Mouse (Mus musculus) embryonic facial prominence, embryonic 14.5 days (tissue): ENCODE results near the gene Mul1. TPM values are rescaled to one million over a fixed set of nuclear protein-coding genes. Genes with fewer than 3 reads are reported as not detected.
"Not testable (repeated sequence)": the region's sequence is repeated elsewhere in the genome, so short reads cannot be mapped to it uniquely, and the experiment has no call there.

Source experiments
- ATAC-seq: fragments of 200-750 bp; cut with Nextera tagmentation; 2 replicates; pipeline ENCODE4 v1.8.0; 2017; ENCODE audit warnings: low read depth, moderate number of reproducible peaks, moderate TSS enrichment
- DNase-seq: peaks from one replicate; pipeline ENCODE4 v3.0.0-alpha.2; 2015; ENCODE audit warnings: low spot score
- H3K27ac ChIP-seq: fragments of 300-500 bp; sonication (generic); replicated peaks from 2 replicates; pipeline ENCODE4 v1.5.1; 2014; ENCODE audit warnings: low read depth, mild to moderate bottlenecking, low read length, moderate library complexity
- H3K27me3 ChIP-seq: fragments of 300-500 bp; sonication (generic); replicated peaks from 2 replicates; pipeline ENCODE4 v1.6.1; 2014; ENCODE audit warnings: low read length; ENCODE audit not compliant: control insufficient read depth, insufficient read depth
- H3K36me3 ChIP-seq: fragments of 300-500 bp; sonication (generic); 2 replicates; pipeline ENCODE4 v1.6.1; 2014; ENCODE audit warnings: low read length, mixed read lengths; ENCODE audit not compliant: control insufficient read depth, insufficient read depth
- H3K4me1 ChIP-seq: fragments of 300-500 bp; sonication (generic); 2 replicates; pipeline ENCODE4 v1.6.1; 2014; ENCODE audit warnings: antibody characterized with exemption, low read length; ENCODE audit not compliant: control insufficient read depth, insufficient read depth
- H3K4me2 ChIP-seq: fragments of 300-500 bp; sonication (generic); 2 replicates; pipeline ENCODE4 v1.6.1; 2014; ENCODE audit warnings: low read depth, mild to moderate bottlenecking, low read length, moderate library complexity, mixed read lengths
- H3K4me3 ChIP-seq: fragments of 300-500 bp; sonication (generic); 2 replicates; pipeline ENCODE4 v1.5.1; 2014; ENCODE audit warnings: low read depth, mild to moderate bottlenecking, low read length
- H3K9ac ChIP-seq: fragments of 300-500 bp; sonication (generic); 2 replicates; pipeline ENCODE4 v1.6.1; 2014; ENCODE audit warnings: low read depth, mild to moderate bottlenecking, low read length, moderate library complexity, mixed read lengths
- H3K9me3 ChIP-seq: fragments of 300-500 bp; sonication (generic); 2 replicates; pipeline ENCODE4 v1.6.1; 2016; ENCODE audit warnings: low read length; ENCODE audit not compliant: control insufficient read depth
- WGBS: fragments of 180-500 bp; shearing (Covaris S2); extraction: QIAGEN DNeasy Blood & Tissue Kit; methylation state at CpG from one replicate; pipeline ENCODE4 v1.1.7; 2014; 5-methylcytosine and 5-hydroxymethylcytosine counted together
- polyA plus RNA-seq: library from polyadenylated mRNA; unstranded; fragments of >200 nt; fragmentation: Nextera tagmentation; extraction: Ambion mirVana; gene quantifications from 2 replicates; pipeline ENCODE4 v1.2.1, GENCODE M21; 2014

The Mul1 gene
- polyA plus RNA-seq, 1 experiment from 2014 or later: 19.5 TPM

DNA sequence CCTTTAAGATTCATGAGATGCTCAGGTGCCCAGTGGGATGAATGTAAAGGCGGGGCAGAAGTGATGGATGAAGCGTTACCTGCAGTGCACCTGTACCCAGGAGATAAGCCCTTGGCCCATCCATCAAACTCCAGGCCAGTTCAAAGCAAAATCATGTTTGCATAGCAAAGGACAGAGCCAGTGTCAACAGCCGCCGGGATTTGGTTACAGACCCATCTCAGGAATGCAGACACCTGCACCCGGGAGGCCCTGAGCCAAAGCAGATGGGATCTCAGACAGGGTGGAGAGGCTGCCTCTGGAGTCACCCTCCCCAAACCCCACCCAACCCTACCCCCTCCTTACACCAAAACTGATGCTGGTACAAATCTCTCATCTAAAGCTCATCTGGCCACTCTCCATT lies 23.5 kb upstream of the Mul1 start:
- Histone ChIP-seq H3K36me3 (no peaks in the 10 kb centered on the region), H3K9ac (no peak overlapping the region), H3K9me3 (no peaks in the 10 kb centered on the region), H3K4me1 (no peaks in the 10 kb centered on the region), H3K27ac (no peak overlapping the region), H3K4me2 (no peak overlapping the region), H3K4me3 (no peak overlapping the region), H3K27me3 (peaks cover 4% of the 10 kb centered on the region; the same call in 1 of the 2 replicates)
- ATAC-seq (peak; percentile 53), DNase-seq (peak; percentile 45)
- WGBS: 11% methylated on average over 5 of the region's 5 CpGs

DNA sequence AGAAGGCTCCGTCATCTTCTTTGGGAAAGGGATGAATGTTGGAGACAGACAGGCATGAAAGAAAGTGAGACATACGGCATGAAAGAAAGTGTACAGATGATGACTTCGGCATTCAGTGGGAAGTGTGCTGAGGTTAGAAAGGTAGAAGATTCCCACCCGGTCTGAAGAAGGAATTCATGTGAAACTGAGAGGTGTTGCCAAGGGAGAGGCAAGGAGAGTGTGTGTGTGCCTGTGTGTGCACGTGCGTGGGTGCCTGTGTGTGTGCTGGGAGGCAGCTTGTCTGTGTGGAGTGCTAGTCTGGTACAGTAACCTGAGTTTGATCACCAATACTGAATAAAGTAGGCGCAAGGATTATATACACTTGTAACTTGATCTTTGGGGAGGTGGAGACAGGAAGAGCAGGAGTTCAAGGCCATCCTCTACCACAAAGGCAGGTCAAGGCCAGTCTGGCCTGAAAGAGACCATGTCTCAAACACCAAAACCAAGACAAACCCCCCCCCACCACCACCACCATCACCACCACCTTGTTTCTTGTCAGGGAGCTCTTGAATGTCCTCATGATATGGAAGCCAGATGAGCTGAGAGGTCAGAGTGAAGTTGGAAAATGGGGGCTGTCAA lies 22.9 kb upstream of the Mul1 start:
- ATAC-seq: no peak
- Histone ChIP-seq H3K9me3 (no peaks in the 10 kb centered on the region), H3K27me3 (peaks cover 4% of the 10 kb centered on the region; the same call in 1 of the 2 replicates), H3K4me1 (no peaks in the 10 kb centered on the region), H3K4me3 (no peak overlapping the region), H3K36me3 (no peaks in the 10 kb centered on the region), H3K4me2 (no peak overlapping the region), H3K9ac (no peak overlapping the region), H3K27ac (no peak overlapping the region)
- 43% methylated on average over 7 of the region's 7 CpGs for WGBS
- DNase-seq: no peak

DNA sequence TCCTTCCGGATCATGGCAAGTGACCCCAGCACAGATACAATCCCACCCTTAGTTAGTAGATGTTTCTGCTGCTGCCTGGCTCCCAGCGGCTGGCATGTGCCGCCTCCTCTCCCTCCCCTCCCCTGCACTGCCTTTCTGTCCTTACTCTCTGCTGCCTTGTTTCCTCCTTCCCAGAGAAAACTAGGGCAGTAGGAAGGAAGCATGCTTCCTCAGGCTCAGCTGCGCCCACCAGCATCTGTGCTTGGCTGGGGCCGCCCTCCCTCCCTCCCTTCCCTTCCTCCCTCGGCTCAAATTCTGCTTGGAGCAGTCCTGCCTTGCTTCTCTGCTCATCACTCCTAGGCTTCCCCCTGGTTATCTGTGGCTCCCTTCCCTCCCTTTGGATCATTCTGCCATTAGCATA lies 19.7 kb upstream of the Mul1 start:
- ATAC-seq (0 out of 2 replicates have a peak, but pooled peaks have one; percentile 30), DNase-seq (peak; percentile 45)
- Histone ChIP-seq H3K4me1 (no peaks in the 10 kb centered on the region), H3K4me3 (no peak overlapping the region), H3K4me2 (no peak overlapping the region), H3K27ac (0 out of 2 replicates have a peak overlapping the region, but pooled peaks have one; percentile 6), H3K9ac (no peak overlapping the region), H3K36me3 (no peaks in the 10 kb centered on the region), H3K9me3 (no peaks in the 10 kb centered on the region), H3K27me3 (peaks cover 4% of the 10 kb centered on the region; the same call in 1 of the 2 replicates)
- WGBS: 21% methylated on average over 5 of the region's 6 CpGs

DNA sequence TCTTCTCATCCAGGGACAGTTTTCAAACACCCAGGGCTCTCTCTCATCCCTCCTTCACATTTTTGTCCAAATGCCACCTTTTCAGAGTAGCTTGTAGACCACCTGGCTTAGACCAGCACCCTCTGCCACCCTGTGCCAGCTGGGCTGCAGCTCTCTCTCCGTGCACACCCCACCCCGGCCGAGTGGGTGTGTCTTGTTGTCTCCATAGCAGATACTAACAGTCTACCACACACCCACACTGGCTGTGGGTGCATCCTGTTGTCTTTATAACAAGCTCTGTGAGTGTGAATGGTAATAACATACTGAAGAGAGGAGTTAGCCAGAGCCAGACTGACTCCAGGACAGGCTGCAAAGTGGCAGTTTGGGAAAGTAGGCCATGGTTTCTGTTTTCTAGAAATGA lies 18.5 kb upstream of the Mul1 start:
- no peak overlapping the region for H3K4me3 ChIP-seq
- no peak for ATAC-seq
- no peak overlapping the region for H3K4me2 ChIP-seq
- no peak for DNase-seq
- WGBS: 82% methylated on average over 3 of the region's 3 CpGs
- H3K27me3 ChIP-seq: peaks cover 1% of the 10 kb centered on the region; the same call in 1 of the 2 replicates
- H3K9ac ChIP-seq: no peak overlapping the region
- H3K4me1 ChIP-seq: no peaks in the 10 kb centered on the region
- no peaks in the 10 kb centered on the region for H3K9me3 ChIP-seq
- no peaks in the 10 kb centered on the region for H3K36me3 ChIP-seq
- H3K27ac ChIP-seq: no peak overlapping the region

DNA sequence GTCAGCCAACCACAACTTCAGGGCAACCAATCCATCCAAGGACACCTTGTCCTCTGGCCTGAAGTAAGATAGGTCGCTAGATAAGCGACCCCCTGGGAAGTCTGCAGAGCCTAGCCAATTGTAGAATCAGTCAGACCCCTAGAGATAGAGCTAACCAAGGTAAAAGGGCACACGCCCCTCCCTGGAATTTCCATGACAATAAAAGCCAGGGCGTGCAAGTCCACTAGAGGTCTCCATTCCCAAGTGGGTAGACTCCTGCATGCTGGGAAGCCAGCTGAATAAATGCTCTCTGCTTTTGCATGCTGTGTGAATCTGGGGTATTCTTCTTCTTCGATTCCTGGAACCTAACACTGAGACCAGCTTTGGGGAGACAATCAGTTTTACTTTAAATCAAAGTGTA lies 18.1 kb upstream of the Mul1 start:
- ATAC-seq (no peak), DNase-seq (no peak)
- H3K36me3 ChIP-seq: no peaks in the 10 kb centered on the region
- H3K9ac ChIP-seq: no peak overlapping the region
- H3K9me3 ChIP-seq: no peaks in the 10 kb centered on the region
- no peak overlapping the region for H3K27ac ChIP-seq
- H3K4me1 ChIP-seq: no peaks in the 10 kb centered on the region
- H3K4me2 ChIP-seq: no peak overlapping the region
- no peak overlapping the region for H3K4me3 ChIP-seq
- WGBS: 67% methylated on average over 5 of the region's 5 CpGs
- no peaks in the 10 kb centered on the region for H3K27me3 ChIP-seq

DNA sequence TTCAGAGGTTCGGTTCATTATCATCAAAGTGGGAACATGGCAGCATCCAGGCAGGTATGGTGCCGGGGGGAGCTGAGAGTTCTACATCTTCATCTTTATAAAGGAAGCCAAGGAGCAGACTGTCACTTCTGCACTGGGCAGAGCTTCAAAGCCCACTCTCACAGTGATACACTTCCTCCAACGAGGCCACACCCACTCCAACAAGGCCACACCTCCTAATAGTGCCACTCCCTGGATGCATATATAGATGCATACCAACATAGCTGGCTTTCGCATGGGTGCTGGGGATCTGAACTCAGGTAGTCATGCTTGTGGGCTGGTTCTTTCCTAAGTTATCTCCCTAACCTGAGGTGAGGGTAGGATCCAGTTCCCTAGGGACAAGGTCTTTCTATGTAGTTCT lies 16.6 kb upstream of the Mul1 start:
- Histone ChIP-seq H3K4me2 (no peak overlapping the region), H3K27ac (no peak overlapping the region), H3K4me3 (no peak overlapping the region), H3K9ac (no peak overlapping the region), H3K4me1 (no peaks in the 10 kb centered on the region), H3K9me3 (no peaks in the 10 kb centered on the region), H3K27me3 (no peaks in the 10 kb centered on the region), H3K36me3 (no peaks in the 10 kb centered on the region)
- ATAC-seq: no peak
- WGBS: 90% methylated on average over 4 of the region's 4 CpGs
- no peak for DNase-seq

DNA sequence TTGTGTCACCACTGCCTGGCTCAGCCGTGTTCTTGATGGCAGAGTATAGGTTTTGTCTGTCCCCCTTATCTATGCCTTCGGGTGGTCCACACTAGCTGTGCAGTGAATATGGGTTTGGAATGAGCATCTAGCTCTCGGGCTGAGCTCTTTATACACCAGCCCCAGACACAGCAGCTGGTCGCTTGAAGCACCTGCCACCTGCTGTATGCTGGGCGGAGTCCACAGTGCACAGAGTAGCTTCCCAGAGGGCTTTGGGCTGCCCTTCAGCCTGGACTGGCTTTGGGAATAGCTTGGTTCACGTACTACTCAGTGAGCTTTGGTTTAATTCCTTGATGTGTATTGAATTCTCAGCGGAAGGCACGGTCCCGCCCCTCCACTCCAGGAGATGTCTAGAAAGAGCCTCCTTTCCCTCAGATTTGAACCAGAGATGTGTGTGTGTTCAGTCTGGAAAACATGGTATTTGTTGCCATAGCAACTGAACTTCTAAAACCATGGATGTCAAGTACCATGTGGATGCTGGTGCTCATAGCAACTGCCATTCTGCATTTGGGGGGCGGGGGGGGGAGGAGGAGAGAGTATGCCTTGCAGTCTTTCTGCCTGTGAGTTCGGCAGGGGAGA lies 16.0 kb upstream of the Mul1 start:
- ATAC-seq (no peak), DNase-seq (no peak)
- 61% methylated on average over 10 of the region's 11 CpGs for WGBS
- H3K4me1 ChIP-seq: no peaks in the 10 kb centered on the region
- H3K36me3 ChIP-seq: no peaks in the 10 kb centered on the region
- H3K4me3 ChIP-seq: no peak overlapping the region
- H3K9me3 ChIP-seq: no peaks in the 10 kb centered on the region
- H3K9ac ChIP-seq: no peak overlapping the region
- H3K27me3 ChIP-seq: no peaks in the 10 kb centered on the region
- H3K27ac ChIP-seq: no peak overlapping the region
- H3K4me2 ChIP-seq: no peak overlapping the region

DNA sequence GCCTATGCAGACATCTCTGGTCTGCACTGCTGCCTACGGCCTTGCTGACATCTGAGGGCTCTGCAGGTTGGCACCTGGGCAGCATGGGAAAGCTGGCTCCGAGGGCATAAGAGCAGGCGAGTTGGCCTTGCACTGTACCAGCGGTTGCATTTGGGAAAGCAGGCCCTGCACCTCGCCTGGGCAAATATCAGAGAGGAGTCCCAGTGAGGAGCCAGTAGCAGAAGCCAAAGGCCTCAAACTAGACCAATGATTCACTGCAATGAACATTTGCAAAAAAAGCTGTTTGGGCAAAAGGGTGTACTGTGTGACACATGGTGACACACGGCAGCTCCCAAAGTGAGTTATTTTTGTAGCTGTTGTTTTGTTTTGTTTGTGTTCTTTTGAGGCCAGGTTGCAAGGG lies 9.4 kb upstream of the Mul1 start:
- Histone ChIP-seq H3K27ac (no peak overlapping the region), H3K4me2 (no peak overlapping the region), H3K27me3 (no peaks in the 10 kb centered on the region), H3K4me3 (no peak overlapping the region), H3K9me3 (no peaks in the 10 kb centered on the region), H3K9ac (no peak overlapping the region), H3K4me1 (no peaks in the 10 kb centered on the region), H3K36me3 (no peaks in the 10 kb centered on the region)
- WGBS: 86% methylated on average over 6 of the region's 6 CpGs
- ATAC-seq (no peak), DNase-seq (no peak)

DNA sequence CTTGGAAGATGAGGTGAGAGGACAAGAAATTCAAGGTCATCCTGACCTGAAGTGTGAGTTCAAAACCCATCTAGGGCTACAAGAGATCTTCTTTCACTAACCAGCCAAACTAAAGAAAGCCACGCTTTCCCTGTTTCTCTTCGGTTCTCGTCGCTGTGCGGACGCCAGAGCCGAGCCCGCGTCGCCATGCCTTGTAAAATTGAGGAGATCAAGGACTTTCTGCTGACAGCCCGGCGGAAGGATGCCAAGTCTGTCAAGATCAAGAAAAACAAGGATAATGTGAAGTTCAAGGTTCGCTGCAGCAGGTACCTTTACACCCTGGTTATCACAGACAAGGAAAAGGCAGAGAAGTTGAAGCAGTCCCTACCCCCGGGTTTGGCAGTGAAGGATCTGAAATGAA lies 8.9 kb upstream of the Mul1 start:
- WGBS: 90% methylated on average over 14 of the region's 14 CpGs
- H3K27me3 ChIP-seq, H3K9ac ChIP-seq, H3K4me3 ChIP-seq, H3K9me3 ChIP-seq, ATAC-seq, DNase-seq, H3K36me3 ChIP-seq, H3K4me1 ChIP-seq, H3K27ac ChIP-seq, H3K4me2 ChIP-seq: not testable (repeated sequence)
